Mouse (Mus musculus) kidney, embryonic 14.5 days (tissue): Measurements from ENCODE around the gene Glod5. TPM values are rescaled to one million over a fixed set of nuclear protein-coding genes. Genes with fewer than 3 reads are reported as not detected.
"Not testable (repeated sequence)": the region's sequence is repeated elsewhere in the genome, so short reads cannot be mapped to it uniquely, and the experiment has no call there.

Experiments used
- ATAC-seq: fragments of 200-750 bp; cut with Nextera tagmentation; 2 replicates; pipeline ENCODE4 v1.8.0; 2017; ENCODE audit warnings: moderate number of reproducible peaks, mild to moderate bottlenecking, moderate TSS enrichment, moderate library complexity; ENCODE audit not compliant: low FRiP score, low TSS enrichment
- H3K27ac ChIP-seq: fragments of 300-500 bp; sonication (generic); 2 replicates; pipeline ENCODE4 v1.5.1; 2014; ENCODE audit warnings: low read depth, mild to moderate bottlenecking, low read length, moderate library complexity, mixed read lengths
- H3K27me3 ChIP-seq: fragments of 300-500 bp; sonication (generic); 2 replicates; pipeline ENCODE4 v1.6.1; 2014; ENCODE audit warnings: mild to moderate bottlenecking, low read length; ENCODE audit not compliant: control insufficient read depth, insufficient read depth
- H3K36me3 ChIP-seq: fragments of 300-500 bp; sonication (generic); 2 replicates; pipeline ENCODE4 v1.6.1; 2014; ENCODE audit warnings: low read length, mixed read lengths; ENCODE audit not compliant: control insufficient read depth, insufficient read depth
- H3K4me1 ChIP-seq: fragments of 300-500 bp; sonication (generic); 2 replicates; pipeline ENCODE4 v1.6.1; 2014; ENCODE audit warnings: low read length, mixed read lengths; ENCODE audit not compliant: control insufficient read depth, insufficient read depth
- H3K4me2 ChIP-seq: fragments of 300-500 bp; sonication (generic); replicated peaks from 2 replicates; pipeline ENCODE4 v1.6.1; 2014; ENCODE audit warnings: low read depth, mild to moderate bottlenecking, low read length
- H3K4me3 ChIP-seq: fragments of 300-500 bp; sonication (generic); 2 replicates; pipeline ENCODE4 v1.5.1; 2014; ENCODE audit warnings: mild to moderate bottlenecking, low read length
- H3K9ac ChIP-seq: fragments of 300-500 bp; sonication (generic); 2 replicates; pipeline ENCODE4 v1.6.1; 2014; ENCODE audit warnings: low read depth, mild to moderate bottlenecking, low read length, moderate library complexity
- H3K9me3 ChIP-seq: fragments of 300-500 bp; sonication (generic); 2 replicates; pipeline ENCODE4 v1.6.1; 2016; ENCODE audit warnings: low read length; ENCODE audit not compliant: control insufficient read depth
- whole genome bisulfite sequencing: fragments of 180-500 bp; shearing (Covaris S2); extraction: QIAGEN DNeasy Blood & Tissue Kit; methylation state at CpG from one replicate; pipeline ENCODE4 v1.1.7; 2014; 5-methylcytosine and 5-hydroxymethylcytosine counted together
- polyA plus RNA-seq: library from polyadenylated mRNA; unstranded; fragments of >200 nt; fragmentation: Nextera tagmentation; extraction: Ambion mirVana; gene quantifications from 2 replicates; pipeline ENCODE4 v1.2.1, GENCODE M21; 2014

The Glod5 gene
- polyA plus RNA-seq, 1 experiment from 2014 or later, result not detected

GRCm38 (mm10) chrX:8013157-8013556 lies 5.1 kb downstream of the Glod5 start:
- Histone ChIP-seq H3K4me2 (no peak overlapping the region), H3K27me3 (no peaks in the 10 kb centered on the region), H3K4me1 (no peaks in the 10 kb centered on the region), H3K9ac (no peak overlapping the region), H3K4me3 (no peak overlapping the region), H3K36me3 (no peaks in the 10 kb centered on the region), H3K9me3 (no peaks in the 10 kb centered on the region), H3K27ac (no peak overlapping the region)
- ATAC-seq, result no peak
- WGBS, result 19% methylated on average over 2 of the region's 2 CpGs

- not testable (repeated sequence) for H3K4me3 ChIP-seq, H3K27ac ChIP-seq, ATAC-seq, H3K4me2 ChIP-seq, H3K36me3 ChIP-seq, H3K9ac ChIP-seq, H3K4me1 ChIP-seq, H3K9me3 ChIP-seq, H3K27me3 ChIP-seq
- 88% methylated on average over 4 of the region's 4 CpGs for WGBS
These were observed 8.9 kb downstream of the Glod5 start for GRCm38 (mm10) chrX:8009356-8009755.

- H3K27me3 ChIP-seq, result no peaks in the 10 kb centered on the region
- no peaks in the 10 kb centered on the region for H3K4me1 ChIP-seq
- no peak for ATAC-seq
- no peak overlapping the region for H3K4me3 ChIP-seq
- no peak overlapping the region for H3K27ac ChIP-seq
- H3K4me2 ChIP-seq, result no peak overlapping the region
- WGBS, result 49% methylated on average over 5 of the region's 5 CpGs
- no peaks in the 10 kb centered on the region for H3K36me3 ChIP-seq
- H3K9ac ChIP-seq, result no peak overlapping the region
- H3K9me3 ChIP-seq, result no peaks in the 10 kb centered on the region
These were observed 9.7 kb downstream of the Glod5 start for GRCm38 (mm10) chrX:8008543-8008942.

GRCm38 (mm10) chrX:8002971-8003370 lies 15.3 kb downstream of the Glod5 start:
- no peaks in the 10 kb centered on the region for H3K9me3 ChIP-seq
- H3K4me2 ChIP-seq, result no peak overlapping the region
- H3K36me3 ChIP-seq, result no peaks in the 10 kb centered on the region
- 61% methylated on average over 4 of the region's 4 CpGs for WGBS
- H3K27me3 ChIP-seq, result no peaks in the 10 kb centered on the region
- no peak overlapping the region for H3K9ac ChIP-seq
- ATAC-seq, result no peak
- H3K27ac ChIP-seq, result no peak overlapping the region
- H3K4me3 ChIP-seq, result no peak overlapping the region
- no peaks in the 10 kb centered on the region for H3K4me1 ChIP-seq

GRCm38 (mm10) chrX:8002001-8002400 lies 16.3 kb downstream of the Glod5 start:
- H3K9ac ChIP-seq, result no peak overlapping the region
- 31% methylated on average over 5 of the region's 5 CpGs for WGBS
- no peak overlapping the region for H3K4me3 ChIP-seq
- H3K4me1 ChIP-seq, result no peaks in the 10 kb centered on the region
- H3K27ac ChIP-seq, result no peak overlapping the region
- no peaks in the 10 kb centered on the region for H3K36me3 ChIP-seq
- H3K4me2 ChIP-seq, result no peak overlapping the region
- no peaks in the 10 kb centered on the region for H3K9me3 ChIP-seq
- H3K27me3 ChIP-seq, result no peaks in the 10 kb centered on the region
- no peak for ATAC-seq

- WGBS, result 67% methylated on average over 3 of the region's 3 CpGs
These were observed 17.6 kb downstream of the Glod5 start for GRCm38 (mm10) chrX:8000546-8001192.

GRCm38 (mm10) chrX:7993068-7993735 lies 25.1 kb downstream of the Glod5 start:
- WGBS, result 77% methylated on average over 10 of the region's 10 CpGs
- H3K4me3 ChIP-seq, result no peak overlapping the region
- H3K27ac ChIP-seq, result no peak overlapping the region
- H3K4me2 ChIP-seq, result no peak overlapping the region
- no peak overlapping the region for H3K9ac ChIP-seq
- no peak for ATAC-seq
- no peaks in the 10 kb centered on the region for H3K4me1 ChIP-seq
- no peaks in the 10 kb centered on the region for H3K27me3 ChIP-seq
- no peaks in the 10 kb centered on the region for H3K36me3 ChIP-seq
- H3K9me3 ChIP-seq, result no peaks in the 10 kb centered on the region

More at GRCm38 (mm10) chrX:8000546-8001192, 17.6 kb downstream of the Glod5 start:
- Histone ChIP-seq H3K4me2 (no peak overlapping the region), H3K27me3 (no peaks in the 10 kb centered on the region), H3K9ac (no peak overlapping the region), H3K4me3 (no peak overlapping the region), H3K36me3 (no peaks in the 10 kb centered on the region), H3K9me3 (no peaks in the 10 kb centered on the region), H3K4me1 (no peaks in the 10 kb centered on the region), H3K27ac (no peak overlapping the region)
- ATAC-seq, result no peak

GRCm38 (mm10) chrX:7992379-7993067 lies 25.8 kb downstream of the Glod5 start:
- no peak for ATAC-seq
- Histone ChIP-seq H3K4me3 (no peak overlapping the region), H3K4me2 (no peak overlapping the region), H3K27me3 (no peaks in the 10 kb centered on the region), H3K27ac (no peak overlapping the region), H3K9ac (no peak overlapping the region), H3K9me3 (no peaks in the 10 kb centered on the region), H3K4me1 (no peaks in the 10 kb centered on the region), H3K36me3 (no peaks in the 10 kb centered on the region)
- 60% methylated on average over 8 of the region's 8 CpGs for WGBS

- Histone ChIP-seq H3K9ac (no peak overlapping the region), H3K4me2 (no peak overlapping the region), H3K27me3 (no peaks in the 10 kb centered on the region), H3K36me3 (no peaks in the 10 kb centered on the region), H3K9me3 (no peaks in the 10 kb centered on the region), H3K4me1 (no peaks in the 10 kb centered on the region), H3K4me3 (no peak overlapping the region), H3K27ac (no peak overlapping the region)
- 82% methylated on average over 7 of the region's 7 CpGs for WGBS
- no peak for ATAC-seq
These were observed 36.9 kb downstream of the Glod5 start for GRCm38 (mm10) chrX:7981368-7981767.
